Mouse (Mus musculus) lung, adult 2 months (tissue): ENCODE results near the gene Espl1.

Experiments
- CTCF ChIP-seq: fragments of 200-500 bp; IDR thresholded peaks from 2 replicates; pipeline ENCODE4 v1.5.1; 2011; ENCODE audit warnings: mild to moderate bottlenecking, low read length, control low read depth; ENCODE audit not compliant: insufficient read depth
- POLR2A ChIP-seq: fragments of 200-500 bp; IDR thresholded peaks from 2 replicates; pipeline ENCODE4 v1.6.1; 2011; ENCODE audit warnings: low read depth, mild to moderate bottlenecking, control low read depth, low read length, borderline replicate concordance; ENCODE audit errors: extremely low read depth

DNA sequence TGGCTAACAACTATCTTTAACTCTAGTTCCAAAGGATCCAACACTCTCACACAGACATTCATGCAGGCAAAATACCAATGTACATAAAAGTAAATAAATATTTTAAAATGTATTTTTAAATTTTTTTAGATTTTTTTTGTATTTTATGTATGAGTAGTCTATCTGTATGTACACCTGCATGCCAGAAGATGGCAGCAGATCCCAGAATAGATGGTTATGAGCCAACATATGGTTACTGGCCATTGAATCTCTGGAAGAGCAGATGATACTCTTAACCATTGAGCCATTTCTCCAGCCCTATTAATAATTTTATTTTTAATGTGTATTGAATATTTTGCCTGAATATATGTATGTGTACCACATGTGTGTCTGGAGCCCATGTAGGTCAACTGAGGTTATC lies 8.7 kb upstream of the Espl1 start:
- TF ChIP-seq POLR2A = no peak
- TF ChIP-seq CTCF = peak; percentile 35; the same call in 1 of the 2 replicates
